Comparison of ENCODE assay signal across 8 mouse cellular contexts in genomic region chr2:118388341-118389335, GRCm38 (mm10). TPM values are rescaled to one million over a fixed set of nuclear protein-coding genes. Genes with fewer than 3 reads are reported as not detected.
DNase-seq lines count a peak whose midpoint lies in the region; ATAC-seq and TF ChIP-seq lines count a peak whose summit lies in the region.

Eif2ak4 (plus strand) TSS chr2:118388618.

- peaks cover 11% of the 10 kb centered on the region for H3K79me3 ChIP-seq in C2C12 (ENCODE audit: low read depth)

- WGBS in heart, embryonic 11.5 days (ENCODE audit: insufficient replicate concordance) = under 1% methylated on average over 61 of the region's 61 CpGs
- WGBS in kidney, embryonic 16.5 days = under 1% methylated on average over 61 of the region's 61 CpGs
- under 1% methylated on average over 61 of the region's 61 CpGs for WGBS in liver, adult 2 months

- no peak for TF ChIP-seq CTCF in C2C12 (IDR thresholded peaks at IDR 0.05; ENCODE audit: control insufficient read depth, insufficient read depth, insufficient read length)
- TF ChIP-seq CTCF in brain, embryonic 14.5 days (IDR thresholded peaks at IDR 0.05; ENCODE audit: borderline replicate concordance, extremely low read depth, insufficient read depth, insufficient read length) = no peak
- no peak for TF ChIP-seq CTCF in liver, adult 2 months (IDR thresholded peaks at IDR 0.05; ENCODE audit: low read depth, low read length)

- peak within 1 kb of the TSS; percentile 93 for H3K27ac ChIP-seq in heart, embryonic 11.5 days (ENCODE audit: low read depth, low read length)
- H3K27ac ChIP-seq in kidney, embryonic 16.5 days (ENCODE audit: low read length) = peak within 1 kb of the TSS; percentile 92
- peak within 1 kb of the TSS; percentile 68 for H3K27ac ChIP-seq in liver, adult 2 months (replicated peaks; ENCODE audit: insufficient read depth, low read depth, low read length)

- peak; percentile 98 for ATAC-seq in heart, embryonic 11.5 days (replicated peaks; ENCODE audit: insufficient number of reproducible peaks, low FRiP score, low TSS enrichment)
- peak; percentile 98 for ATAC-seq in kidney, embryonic 16.5 days (ENCODE audit: low FRiP score, low TSS enrichment)

- H3K27me3 ChIP-seq in C2C12 (ENCODE audit: control insufficient read depth, insufficient read depth, insufficient read length) = no peaks in the 10 kb centered on the region
- no peaks in the 10 kb centered on the region for H3K27me3 ChIP-seq in erythroblast, embryonic 14.5 days (ENCODE audit: control insufficient read depth)
- no peaks in the 10 kb centered on the region for H3K27me3 ChIP-seq in heart, embryonic 11.5 days (ENCODE audit: control insufficient read depth, insufficient read depth, low read length)
- no peaks in the 10 kb centered on the region for H3K27me3 ChIP-seq in kidney, embryonic 16.5 days (ENCODE audit: insufficient read depth, low read length)
- no peaks in the 10 kb centered on the region for H3K27me3 ChIP-seq in liver, adult 2 months (ENCODE audit: control insufficient read depth, insufficient read depth, low read length)
- H3K27me3 ChIP-seq in myocyte (ENCODE audit: control insufficient read depth, insufficient read depth, insufficient read length) = no peaks in the 10 kb centered on the region
- H3K27me3 ChIP-seq in splenic B cell, adult 2 months (ENCODE audit: control insufficient read depth, insufficient read depth, low read length, poor library complexity, severe bottlenecking) = no peaks in the 10 kb centered on the region

- peaks cover 30% of the 10 kb centered on the region for H3K4me1 ChIP-seq in erythroblast, embryonic 14.5 days (ENCODE audit: control insufficient read depth)
- peaks cover 8% of the 10 kb centered on the region; the same call in 1 of the 2 replicates for H3K4me1 ChIP-seq in heart, embryonic 11.5 days (ENCODE audit: control insufficient read depth, insufficient read depth, low read length)
- H3K4me1 ChIP-seq in kidney, embryonic 16.5 days (ENCODE audit: insufficient read depth, low read length) = peaks cover 19% of the 10 kb centered on the region
- peaks cover 3% of the 10 kb centered on the region; the same call in 1 of the 2 replicates for H3K4me1 ChIP-seq in liver, adult 2 months (ENCODE audit: control insufficient read depth, insufficient read depth, low read length)

- no peaks in the 10 kb centered on the region for H3K9me3 ChIP-seq in erythroblast, embryonic 14.5 days (ENCODE audit: control insufficient read depth, low read length)
- H3K9me3 ChIP-seq in heart, embryonic 11.5 days (replicated peaks; ENCODE audit: control insufficient read depth, low read length) = no peaks in the 10 kb centered on the region
- H3K9me3 ChIP-seq in kidney, embryonic 16.5 days (ENCODE audit: low read length) = no peaks in the 10 kb centered on the region

- H3K79me2 ChIP-seq in C2C12 (ENCODE audit: control insufficient read depth, insufficient read depth) = peaks cover 30% of the 10 kb centered on the region
- peaks cover 9% of the 10 kb centered on the region; the same call in 1 of the 2 replicates for H3K79me2 ChIP-seq in liver, adult 2 months (ENCODE audit: control insufficient read depth, insufficient read depth, low read length)
- peaks cover 13% of the 10 kb centered on the region for H3K79me2 ChIP-seq in myocyte (ENCODE audit: control insufficient read depth, insufficient read depth)

- H3K4me3 ChIP-seq in C2C12 (ENCODE audit: insufficient read depth, poor library complexity, severe bottlenecking) (peak within 1 kb of the TSS; percentile 60), myocyte (peak within 1 kb of the TSS; percentile 64)
- peak within 1 kb of the TSS; percentile 92 for H3K4me3 ChIP-seq in erythroblast, embryonic 14.5 days (replicated peaks)
- peak within 1 kb of the TSS; percentile 85 for H3K4me3 ChIP-seq in heart, embryonic 11.5 days (ENCODE audit: low read depth, low read length)
- peak within 1 kb of the TSS; percentile 64 for H3K4me3 ChIP-seq in kidney, embryonic 16.5 days (ENCODE audit: low read length)
- H3K4me3 ChIP-seq in liver, adult 2 months (ENCODE audit: insufficient read depth, low read depth, low read length) = peak within 1 kb of the TSS; percentile 92

- H3K9ac ChIP-seq in heart, embryonic 11.5 days (ENCODE audit: low read depth, low read length) = peak within 1 kb of the TSS; percentile 92
- H3K9ac ChIP-seq in kidney, embryonic 16.5 days (replicated peaks; ENCODE audit: low read length) = peak within 1 kb of the TSS; percentile 87
- peak within 1 kb of the TSS; percentile 93 for H3K9ac ChIP-seq in liver, adult 2 months (ENCODE audit: low read depth, low read length)

- H3K36me3 ChIP-seq in C2C12 (ENCODE audit: control insufficient read depth, insufficient read depth) (no peaks in the 10 kb centered on the region), myocyte (ENCODE audit: control insufficient read depth, insufficient read depth) (no peaks in the 10 kb centered on the region)
- no peaks in the 10 kb centered on the region for H3K36me3 ChIP-seq in erythroblast, embryonic 14.5 days (ENCODE audit: control insufficient read depth)
- H3K36me3 ChIP-seq in heart, embryonic 11.5 days (ENCODE audit: control insufficient read depth, insufficient read depth, low read length) = no peaks in the 10 kb centered on the region
- no peaks in the 10 kb centered on the region for H3K36me3 ChIP-seq in kidney, embryonic 16.5 days (ENCODE audit: insufficient read depth, low read length)
- H3K36me3 ChIP-seq in liver, adult 2 months (ENCODE audit: control insufficient read depth, insufficient read depth, low read length) = no peaks in the 10 kb centered on the region
- H3K36me3 ChIP-seq in splenic B cell, adult 2 months (ENCODE audit: control insufficient read depth, insufficient read depth, low read length, poor library complexity, severe bottlenecking) = no peaks in the 10 kb centered on the region

- peak within 1 kb of the TSS; percentile 88 for H3K4me2 ChIP-seq in heart, embryonic 11.5 days
- peak within 1 kb of the TSS; percentile 60 for H3K4me2 ChIP-seq in kidney, embryonic 16.5 days (replicated peaks; ENCODE audit: low read depth, low read length)
- peak within 1 kb of the TSS; percentile 98 for H3K4me2 ChIP-seq in myocyte (ENCODE audit: low read depth)

- H3ac ChIP-seq in C2C12 (ENCODE audit: control insufficient read depth, insufficient read length, low read depth) = peak within 1 kb of the TSS; percentile 76
- H3ac ChIP-seq in myocyte (ENCODE audit: control insufficient read depth, insufficient read length) = peak within 1 kb of the TSS; percentile 19

- TF ChIP-seq POLR2A in brain, embryonic 14.5 days (IDR thresholded peaks at IDR 0.05; ENCODE audit: borderline replicate concordance, extremely low read depth, insufficient read depth, insufficient read length, poor library complexity, severe bottlenecking) = peak; percentile 82
- TF ChIP-seq POLR2A in liver, adult 2 months (IDR thresholded peaks at IDR 0.05; ENCODE audit: extremely low read depth, insufficient read depth, low read length) = peak; percentile 70; the same call in 1 of the 2 replicates
- TF ChIP-seq POLR2A in myocyte (IDR thresholded peaks at IDR 0.05; ENCODE audit: insufficient read length, low read depth) = peak; percentile 82

- peak; percentile 99 for DNase-seq in brain, embryonic 14.5 days (ENCODE audit: low read depth)
- DNase-seq in liver, adult 2 months (ENCODE audit: extremely low read depth, low read depth, low spot score) = peak; percentile 96
- DNase-seq in splenic B cell, adult 2 months (ENCODE audit: low read depth, low spot score) = peak; percentile 100

TF ChIP-seq in C2C12, 6 proteins besides CTCF, POLR2A, EP300 and RAD21:
- peak; percentile 22 for TF ChIP-seq MAX (IDR thresholded peaks at IDR 0.05)
- TF ChIP-seq MYOG (IDR thresholded peaks at IDR 0.05; ENCODE audit: control insufficient read depth, extremely low read depth, insufficient read length) = no peak

TF ChIP-seq in myocyte, 11 proteins besides CTCF, POLR2A, EP300 and RAD21:
- TF ChIP-seq MYOG (IDR thresholded peaks at IDR 0.05; ENCODE audit: control insufficient read depth in 1 of 3, insufficient read depth in 1 of 3, insufficient read length in 2 of 3, low read depth in 2 of 3) (peak in 1 of 3 experiments; percentile 8), TCF3 (IDR thresholded peaks at IDR 0.05; ENCODE audit: insufficient read length, low read depth) (no peak), POLR2AphosphoS2 (IDR thresholded peaks at IDR 0.05; ENCODE audit: insufficient read length, low read depth) (peak; percentile 64)

RNA-seq across cellular contexts. Expression of gene Eif2ak4, which starts in this region (rescaled TPM):
- polyA plus RNA-seq in C2C12 (2012; fragmentation: generic; extraction: Trizol) = 6.6 TPM
- 18.5 and 19.1 TPM in 2 replicates for polyA plus RNA-seq in brain, embryonic 14.5 days (2012; rRNA removed)
- polyA plus RNA-seq in erythroblast, embryonic 14.5 days (2012) = 0.15 and 0.24 TPM in 2 replicates
- 9.0 and 9.7 TPM in 2 replicates for polyA plus RNA-seq in heart, embryonic 11.5 days (2014; fragmentation: Nextera tagmentation; extraction: Ambion mirVana)
- 12.5 and 13.4 TPM in 2 replicates for polyA plus RNA-seq in kidney, embryonic 16.5 days (2015; fragmentation: Nextera tagmentation; extraction: Ambion mirVana)
- 5.4 and 5.6 TPM in 2 replicates for total RNA-seq in liver, adult 2 months (2014; rRNA removed)
- 4.2 and 4.8 TPM in 2 replicates for polyA plus RNA-seq in liver, adult 2 months (2012; rRNA removed)
- 4.7 TPM for polyA plus RNA-seq in myocyte (2012; fragmentation: generic; extraction: Trizol)

Comparison
In these comparisons a context has a peak if more than half of its experiments do, and no peak if none do; other contexts are left out.
1. Peak in every context shown above with its lines: DNase-seq, ATAC-seq, H3K4me3 ChIP-seq and H3K27ac ChIP-seq.